Mouse (Mus musculus) E14TG2a.4 (cell line): ENCODE measurements around the gene Mical3.
A peak's percentile ranks its signal among the peaks of the same experiment; 100 is the strongest.

Experiments
- H3K27me3 ChIP-seq: 2 replicates; pipeline ENCODE4 v1.6.1; 2014; ENCODE audit warnings: low read length, control low read depth; ENCODE audit not compliant: insufficient read depth
- H3K36me3 ChIP-seq: 2 replicates; pipeline ENCODE4 v1.6.1; 2014; ENCODE audit warnings: low read length, control low read depth; ENCODE audit not compliant: insufficient read depth
- H3K4me1 ChIP-seq: replicated peaks from 2 replicates; pipeline ENCODE4 v1.6.1; 2014; ENCODE audit warnings: low read depth, low read length, control low read depth
- H3K4me3 ChIP-seq: replicated peaks from 2 replicates; pipeline ENCODE4 v1.5.1; 2014; ENCODE audit warnings: mild to moderate bottlenecking, low read length
- H3K9me3 ChIP-seq: 2 replicates; pipeline ENCODE4 v1.6.1; 2014; ENCODE audit warnings: low read length, control low read depth
- CTCF ChIP-seq: conservative IDR thresholded peaks from 2 replicates; pipeline ENCODE4 v1.5.1; 2014; ENCODE audit warnings: low read length
- NANOG ChIP-seq: IDR thresholded peaks from 2 replicates; pipeline ENCODE4 v1.6.1; 2014; ENCODE audit warnings: borderline replicate concordance, low read length, mixed read lengths
- POU5F1 ChIP-seq: IDR thresholded peaks from 2 replicates; pipeline ENCODE4 v1.6.1; 2014; ENCODE audit warnings: low read length, borderline replicate concordance

The Mical3 gene

GRCm38 (mm10) chr6:121127726-121128125 is 3.1 kb downstream of the Mical3 start:
- no peaks in the 10 kb centered on the region for H3K36me3 ChIP-seq
- no peaks in the 10 kb centered on the region for H3K9me3 ChIP-seq
- TF ChIP-seq CTCF (no peak), POU5F1 (no peak), NANOG (no peak)
- peaks cover 27% of the 10 kb centered on the region for H3K4me1 ChIP-seq
- no peak overlapping the region for H3K4me3 ChIP-seq
- peaks cover 34% of the 10 kb centered on the region for H3K27me3 ChIP-seq

GRCm38 (mm10) chr6:121126202-121126601 is 4.6 kb downstream of the Mical3 start:
- Histone ChIP-seq H3K4me1 (peaks cover 26% of the 10 kb centered on the region), H3K4me3 (no peak overlapping the region), H3K36me3 (no peaks in the 10 kb centered on the region), H3K27me3 (peaks cover 26% of the 10 kb centered on the region), H3K9me3 (no peaks in the 10 kb centered on the region)
- TF ChIP-seq POU5F1 (no peak), NANOG (no peak), CTCF (no peak)

GRCm38 (mm10) chr6:121122739-121123241 is 8.0 kb downstream of the Mical3 start:
- no peaks in the 10 kb centered on the region for H3K36me3 ChIP-seq
- TF ChIP-seq POU5F1 = no peak
- no peak for TF ChIP-seq CTCF
- TF ChIP-seq NANOG = no peak
- H3K4me3 ChIP-seq = no peak overlapping the region
- no peaks in the 10 kb centered on the region for H3K9me3 ChIP-seq
- 0 out of 2 replicates have a peak, but pooled peaks cover 4% of the 10 kb centered on the region for H3K4me1 ChIP-seq
- H3K27me3 ChIP-seq = no peaks in the 10 kb centered on the region

- H3K4me1 ChIP-seq = 0 out of 2 replicates have a peak, but pooled peaks cover 3% of the 10 kb centered on the region
- H3K36me3 ChIP-seq = no peaks in the 10 kb centered on the region
- no peak overlapping the region for H3K4me3 ChIP-seq
- no peak for TF ChIP-seq POU5F1
- TF ChIP-seq NANOG = no peak
- no peak for TF ChIP-seq CTCF
- no peaks in the 10 kb centered on the region for H3K27me3 ChIP-seq
- H3K9me3 ChIP-seq = no peaks in the 10 kb centered on the region
These were observed 10.0 kb downstream of the Mical3 start for GRCm38 (mm10) chr6:121120776-121121175.

DNA sequence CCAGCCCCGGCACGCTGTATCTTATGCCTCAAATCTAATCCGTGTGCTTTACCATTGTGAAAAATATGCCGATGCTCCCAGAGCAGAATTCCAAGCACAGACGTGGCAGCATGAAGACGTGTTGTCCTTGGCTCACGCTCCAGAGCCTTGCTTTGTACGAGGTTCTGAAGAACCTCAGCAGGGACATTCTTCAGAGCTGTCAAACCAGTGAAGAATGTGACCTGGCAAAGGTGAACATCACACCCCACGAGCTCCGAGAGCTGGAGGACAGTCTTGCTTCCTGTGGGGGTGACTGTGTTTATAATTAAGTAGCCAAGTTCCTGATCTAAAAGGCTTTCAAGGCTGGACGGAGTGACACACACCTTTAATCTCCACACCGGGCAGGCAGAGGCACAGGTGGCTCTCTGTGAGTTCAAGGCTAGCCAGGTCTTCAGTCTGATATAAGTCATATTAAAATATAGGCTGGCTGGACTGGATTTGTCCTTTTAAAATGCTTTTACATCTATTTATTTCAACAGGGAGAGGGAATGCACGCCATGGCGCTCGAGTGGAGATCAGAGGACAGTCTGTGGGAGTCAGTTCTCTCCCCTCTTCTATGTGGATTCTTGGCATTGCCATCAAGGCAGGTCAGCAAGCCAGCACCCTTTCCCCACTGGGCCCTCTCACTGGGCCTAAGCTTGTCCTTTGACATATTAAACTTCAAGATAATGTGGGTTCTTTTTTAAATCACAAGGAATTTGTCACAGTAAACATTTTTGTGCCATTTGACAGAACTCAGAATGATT is 12.6 kb downstream of the Mical3 start:
- TF ChIP-seq POU5F1 (no peak), CTCF (no peak), NANOG (no peak)
- Histone ChIP-seq H3K4me3 (no peak overlapping the region), H3K36me3 (no peaks in the 10 kb centered on the region), H3K9me3 (no peaks in the 10 kb centered on the region), H3K27me3 (no peaks in the 10 kb centered on the region), H3K4me1 (peaks cover 8% of the 10 kb centered on the region; the same call in 1 of the 2 replicates)

DNA sequence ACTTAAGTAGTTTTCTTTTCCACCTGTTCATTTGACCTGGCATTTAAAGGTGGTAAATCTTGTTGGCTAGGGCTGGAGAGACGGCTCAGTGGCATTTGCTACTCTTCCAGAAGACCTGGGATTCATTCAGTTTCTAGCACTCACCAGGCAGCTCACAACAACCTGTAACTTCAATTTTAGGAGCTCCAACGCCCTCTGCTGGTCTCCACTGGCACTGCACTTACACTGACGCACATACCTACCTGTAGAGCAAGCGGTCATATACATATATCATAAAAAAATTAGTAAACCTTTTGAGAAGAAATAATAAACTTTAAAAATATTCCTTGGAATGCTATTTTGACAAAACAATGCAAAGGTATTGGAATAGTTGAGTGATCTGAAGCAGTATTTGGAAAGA is 13.7 kb downstream of the Mical3 start:
- Histone ChIP-seq H3K4me1 (peaks cover 15% of the 10 kb centered on the region), H3K27me3 (no peaks in the 10 kb centered on the region), H3K9me3 (no peaks in the 10 kb centered on the region), H3K4me3 (no peak overlapping the region), H3K36me3 (no peaks in the 10 kb centered on the region)
- peak; percentile 80 for TF ChIP-seq CTCF
- no peak for TF ChIP-seq NANOG
- TF ChIP-seq POU5F1 = no peak

DNA sequence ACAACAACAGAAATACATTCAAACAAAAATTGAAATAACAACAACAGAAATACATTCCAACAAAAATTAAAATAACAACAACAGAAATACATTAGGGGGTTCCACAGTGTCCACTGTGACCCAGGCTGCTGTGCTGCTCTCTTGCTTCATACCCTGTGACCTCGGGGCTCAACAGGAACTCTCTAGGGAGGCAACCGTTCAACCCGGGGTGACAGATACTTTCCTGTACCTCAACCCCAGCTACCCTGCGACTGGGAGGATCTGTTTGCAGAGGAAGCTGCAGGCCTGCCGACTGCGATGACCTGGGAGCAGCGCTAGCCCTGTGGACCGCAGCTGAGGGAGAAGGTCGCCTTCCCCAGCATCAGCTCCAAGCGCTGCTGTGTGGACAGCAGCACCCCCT is 14.4 kb downstream of the Mical3 start:
- H3K36me3 ChIP-seq = no peaks in the 10 kb centered on the region
- TF ChIP-seq POU5F1 (no peak), NANOG (no peak), CTCF (no peak)
- no peak overlapping the region for H3K4me3 ChIP-seq
- no peaks in the 10 kb centered on the region for H3K27me3 ChIP-seq
- H3K4me1 ChIP-seq = peaks cover 22% of the 10 kb centered on the region
- no peaks in the 10 kb centered on the region for H3K9me3 ChIP-seq

DNA sequence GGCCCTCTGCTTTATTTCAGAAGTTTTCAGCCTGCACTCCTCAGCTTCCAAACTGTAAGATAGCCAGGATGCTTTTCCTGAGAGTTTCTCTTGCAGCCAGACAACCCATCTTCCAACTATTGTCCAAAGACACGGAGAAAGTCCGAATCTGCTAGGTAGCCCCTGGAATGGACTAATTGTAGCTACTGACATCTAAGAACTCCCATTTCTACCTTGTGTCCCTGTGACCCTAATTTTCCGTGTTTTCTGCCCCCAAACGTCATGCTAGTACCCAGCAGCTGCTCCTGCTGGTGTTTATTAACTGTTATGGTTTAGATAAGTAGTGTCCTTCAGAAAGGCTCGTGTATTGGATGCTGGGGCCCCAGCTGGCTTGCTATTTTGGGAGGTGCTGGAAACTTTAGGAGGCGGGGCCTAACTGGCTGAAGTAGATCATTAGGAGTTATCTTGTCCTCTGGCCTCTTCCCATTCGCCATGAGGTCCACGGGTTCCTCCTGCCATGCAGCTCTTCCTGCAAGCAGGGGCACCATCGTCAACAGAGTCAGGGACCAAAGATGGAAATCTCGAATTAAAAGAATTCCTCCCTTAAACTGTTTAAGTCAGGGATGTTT is 19.2 kb downstream of the Mical3 start:
- TF ChIP-seq NANOG (no peak), CTCF (no peak), POU5F1 (no peak)

More for the DNA sequence above, 19.2 kb downstream of the Mical3 start:
- peaks cover 6% of the 10 kb centered on the region for H3K36me3 ChIP-seq
- H3K4me3 ChIP-seq = peak overlapping the region; percentile 23; the same call in 1 of the 2 replicates
- no peaks in the 10 kb centered on the region for H3K9me3 ChIP-seq
- H3K27me3 ChIP-seq = peaks cover 8% of the 10 kb centered on the region
- H3K4me1 ChIP-seq = peaks cover 53% of the 10 kb centered on the region
